Mouse (Mus musculus): ENCODE measurements around the gene Lats2. TPM values are rescaled to one million over a fixed set of nuclear protein-coding genes. Genes with fewer than 3 reads are reported as not detected.

Lats2 gene
- polyA plus RNA-seq, 2 experiments, result 3.2 to 3.9 TPM

GRCm38 (mm10) chr14:57706760-57707099 is 51.5 kb downstream of the Lats2 start:
- no peaks in the 10 kb centered on the region for H3K27me3 ChIP-seq (ENCODE audit: control insufficient read depth, insufficient read depth, low read length)
- ATAC-seq (ENCODE audit: insufficient read depth), result no peak
- no peak overlapping the region for H3K4me3 ChIP-seq (ENCODE audit: insufficient read depth in 1 of 2, low read depth in 2 of 2, low read length in 2 of 2)
- no peaks in the 10 kb centered on the region for H3K9me3 ChIP-seq (ENCODE audit: control insufficient read depth, low read length)
- TF ChIP-seq CTCF (IDR thresholded peaks at IDR 0.05; ENCODE audit: low read depth), result no peak
- no peak for TF ChIP-seq EP300 (IDR thresholded peaks at IDR 0.05; ENCODE audit: low read depth)
- WGBS (ENCODE audit: insufficient replicate concordance), result 69% methylated on average over 4 of the region's 4 CpGs
- H3K4me2 ChIP-seq (ENCODE audit: low read depth), result no peak overlapping the region
- H3K9ac ChIP-seq (replicated peaks), result no peak overlapping the region
- no peaks in the 10 kb centered on the region for H3K36me3 ChIP-seq (replicated peaks; ENCODE audit: control insufficient read depth, insufficient read depth, low read depth)
- no peak overlapping the region for H3K27ac ChIP-seq
- no peak for DNase-seq (ENCODE audit: low read depth in 3 of 3, low spot score in 3 of 3)
- peaks cover 2 to 13% of the 10 kb centered on the region in 2 experiments for H3K4me1 ChIP-seq (replicated peaks; ENCODE audit: control insufficient read depth in 2 of 2, insufficient read depth in 2 of 2, low read length in 1 of 2)

GRCm38 (mm10) chr14:57705759-57706158 is 52.4 kb downstream of the Lats2 start:
- DNase-seq (ENCODE audit: low read depth in 3 of 3, low spot score in 3 of 3) (no peak), ATAC-seq (ENCODE audit: insufficient read depth) (no peak)
- Histone ChIP-seq H3K27me3 (ENCODE audit: control insufficient read depth, insufficient read depth, low read length) (no peaks in the 10 kb centered on the region), H3K4me3 (ENCODE audit: insufficient read depth in 1 of 2, low read depth in 2 of 2, low read length in 2 of 2) (no peak overlapping the region), H3K27ac (no peak overlapping the region), H3K4me1 (replicated peaks; ENCODE audit: control insufficient read depth in 2 of 2, insufficient read depth in 2 of 2, low read length in 1 of 2) (peaks cover 2 to 10% of the 10 kb centered on the region in 2 experiments), H3K4me2 (ENCODE audit: low read depth) (no peak overlapping the region), H3K9ac (replicated peaks) (no peak overlapping the region), H3K36me3 (replicated peaks; ENCODE audit: control insufficient read depth, insufficient read depth, low read depth) (no peaks in the 10 kb centered on the region), H3K9me3 (ENCODE audit: control insufficient read depth, low read length) (no peaks in the 10 kb centered on the region)
- no peak for TF ChIP-seq CTCF (IDR thresholded peaks at IDR 0.05; ENCODE audit: low read depth)
- TF ChIP-seq EP300 (IDR thresholded peaks at IDR 0.05; ENCODE audit: low read depth), result no peak
- 77% methylated on average over 4 of the region's 4 CpGs for WGBS (ENCODE audit: insufficient replicate concordance)

DNA sequence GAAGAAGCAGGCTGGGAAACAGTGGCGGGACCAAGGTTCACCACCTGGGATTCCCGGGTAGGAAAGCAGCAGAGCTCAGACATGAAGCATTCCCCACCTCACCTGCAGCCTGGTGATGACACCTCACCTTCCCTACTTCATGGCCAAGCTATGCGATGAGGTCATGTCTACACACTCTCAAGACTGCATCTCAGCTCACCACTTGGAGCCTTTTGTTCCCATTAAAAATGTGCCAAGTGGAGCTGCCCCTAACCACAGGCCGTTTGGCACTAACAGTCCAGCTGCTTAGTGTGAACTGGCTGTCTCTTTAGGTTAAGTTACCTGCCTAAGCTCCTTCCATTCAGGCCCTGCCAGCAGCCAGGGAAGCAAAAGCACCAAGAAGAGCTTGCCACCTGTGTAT is 53.1 kb downstream of the Lats2 start:
- no peak for DNase-seq (ENCODE audit: low read depth in 3 of 3, low spot score in 3 of 3)
- TF ChIP-seq EP300 (IDR thresholded peaks at IDR 0.05; ENCODE audit: low read depth) (no peak), CTCF (IDR thresholded peaks at IDR 0.05; ENCODE audit: low read depth) (no peak)
- no peak overlapping the region for H3K4me2 ChIP-seq (ENCODE audit: low read depth)
- ATAC-seq (ENCODE audit: insufficient read depth), result no peak
- no peak overlapping the region for H3K9ac ChIP-seq (replicated peaks)
- H3K27me3 ChIP-seq (ENCODE audit: control insufficient read depth, insufficient read depth, low read length), result no peaks in the 10 kb centered on the region
- no peaks in the 10 kb centered on the region for H3K9me3 ChIP-seq (ENCODE audit: control insufficient read depth, low read length)
- no peak overlapping the region for H3K27ac ChIP-seq
- H3K4me3 ChIP-seq (ENCODE audit: insufficient read depth in 1 of 2, low read depth in 2 of 2, low read length in 2 of 2), result no peak overlapping the region
- WGBS (ENCODE audit: insufficient replicate concordance), result 78% methylated on average over 4 of the region's 4 CpGs
- no peaks in the 10 kb centered on the region for H3K36me3 ChIP-seq (replicated peaks; ENCODE audit: control insufficient read depth, insufficient read depth, low read depth)
- H3K4me1 ChIP-seq (replicated peaks; ENCODE audit: control insufficient read depth in 2 of 2, insufficient read depth in 2 of 2, low read length in 1 of 2), result peaks cover 0 to 9% of the 10 kb centered on the region in 2 experiments; a peak in 3 of 4 replicates

GRCm38 (mm10) chr14:57701915-57702477 is 56.2 kb downstream of the Lats2 start:
- H3K4me2 ChIP-seq (ENCODE audit: low read depth), result no peak overlapping the region
- WGBS (ENCODE audit: insufficient replicate concordance), result 67% methylated on average over 12 of the region's 12 CpGs
- no peaks in the 10 kb centered on the region for H3K27me3 ChIP-seq (ENCODE audit: control insufficient read depth, insufficient read depth, low read length)
- no peaks in the 10 kb centered on the region for H3K36me3 ChIP-seq (replicated peaks; ENCODE audit: control insufficient read depth, insufficient read depth, low read depth)
- ATAC-seq (ENCODE audit: insufficient read depth) (no peak), DNase-seq (ENCODE audit: low read depth in 3 of 3, low spot score in 3 of 3) (no peak)
- no peaks in the 10 kb centered on the region for H3K9me3 ChIP-seq (ENCODE audit: control insufficient read depth, low read length)
- H3K9ac ChIP-seq (replicated peaks), result no peak overlapping the region
- H3K27ac ChIP-seq, result no peak overlapping the region
- no peaks in the 10 kb centered on the region; a peak in 2 of 4 replicates for H3K4me1 ChIP-seq (replicated peaks; ENCODE audit: control insufficient read depth in 2 of 2, insufficient read depth in 2 of 2, low read length in 1 of 2)
- TF ChIP-seq CTCF (IDR thresholded peaks at IDR 0.05; ENCODE audit: low read depth), result no peak
- no peak overlapping the region for H3K4me3 ChIP-seq (ENCODE audit: insufficient read depth in 1 of 2, low read depth in 2 of 2, low read length in 2 of 2)

GRCm38 (mm10) chr14:57699461-57699970 is 58.7 kb downstream of the Lats2 start:
- no peak overlapping the region for H3K9ac ChIP-seq (replicated peaks)
- DNase-seq (ENCODE audit: low read depth in 3 of 3, low spot score in 3 of 3), result no peak
- no peaks in the 10 kb centered on the region for H3K4me1 ChIP-seq (replicated peaks; ENCODE audit: control insufficient read depth in 2 of 2, insufficient read depth in 2 of 2, low read length in 1 of 2)
- H3K27ac ChIP-seq, result no peak overlapping the region
- no peak for TF ChIP-seq CTCF (IDR thresholded peaks at IDR 0.05; ENCODE audit: low read depth)
- no peak for TF ChIP-seq EP300 (IDR thresholded peaks at IDR 0.05; ENCODE audit: low read depth)
- 90% methylated on average over 33 of the region's 33 CpGs for WGBS (ENCODE audit: insufficient replicate concordance)
- H3K4me2 ChIP-seq (ENCODE audit: low read depth), result no peak overlapping the region
- H3K9me3 ChIP-seq (ENCODE audit: control insufficient read depth, low read length), result no peaks in the 10 kb centered on the region
- H3K4me3 ChIP-seq (ENCODE audit: insufficient read depth in 1 of 2, low read depth in 2 of 2, low read length in 2 of 2), result no peak overlapping the region
- H3K27me3 ChIP-seq (ENCODE audit: control insufficient read depth, insufficient read depth, low read length), result no peaks in the 10 kb centered on the region
- H3K36me3 ChIP-seq (replicated peaks; ENCODE audit: control insufficient read depth, insufficient read depth, low read depth), result no peaks in the 10 kb centered on the region; the same call in 1 of the 2 replicates
- no peak for ATAC-seq (ENCODE audit: insufficient read depth)

Data from liver, embryonic 14.5 days (tissue).